22 mouse cellular contexts compared by ENCODE assay signal in genomic region chr10:39029297-39030147, GRCm38 (mm10).
A peak's percentile ranks its signal among the peaks of the same experiment; 100 is the strongest.
DNase-seq lines count a peak whose midpoint lies in the region; ATAC-seq and TF ChIP-seq lines count a peak whose summit lies in the region.
"Had no signal": no experiment of that assay in that cellular context is flagged by ENCODE, and none has a peak within 500 bp of the region (broad histone marks: within the 10 kb centered on the region; RNA-seq: fewer than 3 reads in every experiment).

No protein-coding gene starts in this region.

- no peaks in the 10 kb centered on the region for H3K36me3 ChIP-seq in embryonic facial prominence, embryonic 11.5 days (replicated peaks; ENCODE audit: control insufficient read depth, insufficient read depth, low read depth, low read length)
- H3K36me3 ChIP-seq in limb, embryonic 10.5 days = peaks cover 21% of the 10 kb centered on the region
- H3K36me3 ChIP-seq in liver, embryonic 11.5 days (ENCODE audit: control insufficient read depth, insufficient read depth, low read length) = no peaks in the 10 kb centered on the region
- H3K36me3 ChIP-seq: forebrain, embryonic 12.5 days had no signal

- H3K9me3 ChIP-seq in embryonic facial prominence, embryonic 11.5 days (replicated peaks; ENCODE audit: control insufficient read depth, low read length) = no peaks in the 10 kb centered on the region
- no peaks in the 10 kb centered on the region for H3K9me3 ChIP-seq in limb, embryonic 10.5 days (replicated peaks)
- no peaks in the 10 kb centered on the region for H3K9me3 ChIP-seq in liver, embryonic 11.5 days (ENCODE audit: control insufficient read depth, low read length)
- H3K9me3 ChIP-seq: forebrain, embryonic 12.5 days; heart, embryonic 10.5 days had no signal

- no peak overlapping the region for H3K9ac ChIP-seq in embryonic facial prominence, embryonic 11.5 days (replicated peaks; ENCODE audit: low read length)
- H3K9ac ChIP-seq in liver, embryonic 11.5 days (ENCODE audit: low read depth, low read length) = no peak overlapping the region
- H3K9ac ChIP-seq: forebrain, embryonic 12.5 days had no signal

- peak; percentile 84 for ATAC-seq in frontal cortex, adult (ENCODE audit: low TSS enrichment)
- peak; percentile 68 for ATAC-seq in embryonic facial prominence, embryonic 11.5 days (replicated peaks; ENCODE audit: insufficient number of reproducible peaks, low FRiP score, low TSS enrichment, low read depth)
- ATAC-seq in liver, embryonic 11.5 days (replicated peaks; ENCODE audit: low FRiP score) = no peak
- ATAC-seq: activated CD4-positive, CD25-positive, alpha-beta regulatory T cell, adult 4 months; forebrain, embryonic 16.5 days; hindbrain, embryonic 16.5 days; Patski had no signal

- H3K4me2 ChIP-seq in embryonic facial prominence, embryonic 11.5 days (ENCODE audit: low read depth, low read length) = no peak overlapping the region; the same call in 1 of the 2 replicates
- no peak overlapping the region for H3K4me2 ChIP-seq in liver, embryonic 11.5 days
- H3K4me2 ChIP-seq: forebrain, embryonic 12.5 days had no signal

- intact Hi-C loops in left cerebral cortex, postnatal 4 days (cut with DNase I) = no loop called here
- intact Hi-C loops in left cerebral cortex, adult 2 months (cut with DNase I) = loop anchor here (10.0 kb wide), 1 partner anchor 455 kb away; no protein-coding TSS in a partner anchor

- WGBS in embryonic facial prominence, embryonic 11.5 days = 48% methylated on average over 6 of the region's 6 CpGs
- 70% methylated on average over 6 of the region's 6 CpGs for WGBS in limb, embryonic 10.5 days
- WGBS in liver, embryonic 11.5 days = 70% methylated on average over 6 of the region's 6 CpGs

- no peaks in the 10 kb centered on the region for H3K27me3 ChIP-seq in embryonic facial prominence, embryonic 11.5 days (ENCODE audit: control insufficient read depth, insufficient read depth, low read length)
- H3K27me3 ChIP-seq in limb, embryonic 10.5 days (ENCODE audit: low read depth, poor library complexity, severe bottlenecking) = no peaks in the 10 kb centered on the region
- H3K27me3 ChIP-seq in liver, embryonic 11.5 days (replicated peaks; ENCODE audit: control insufficient read depth, insufficient read depth, low read length) = no peaks in the 10 kb centered on the region
- H3K27me3 ChIP-seq: CH12.LX; forebrain, embryonic 12.5 days; Patski had no signal

- no peak for DNase-seq in frontal cortex, postnatal 10 days (ENCODE audit: low spot score in 2 of 2)
- peak; percentile 13 for DNase-seq in left cerebral cortex, postnatal 4 days
- no peak for DNase-seq in left cerebral cortex, adult 2 months (ENCODE audit: extremely low spot score in 1 of 2, low spot score in 2 of 2)
- no peak for DNase-seq in embryonic facial prominence, embryonic 11.5 days (ENCODE audit: low spot score)
- DNase-seq in limb, embryonic 10.5 days (ENCODE audit: low spot score) = no peak
- no peak for DNase-seq in layer of hippocampus, adult 9-10 months (ENCODE audit: low spot score)
- DNase-seq in liver, embryonic 11.5 days (ENCODE audit: low spot score) = no peak
- DNase-seq: adrenal gland, postnatal 14 days; cerebellum, adult 2 months; cerebellum, postnatal 36 days; gastrocnemius, postnatal 36 days; heart, adult 18-20 months; heart, postnatal 10 days; kidney, adult 11 months had no signal

- H3K4me3 ChIP-seq in left cerebral cortex, adult 2 months = no peak overlapping the region
- no peak overlapping the region for H3K4me3 ChIP-seq in embryonic facial prominence, embryonic 11.5 days (ENCODE audit: low read depth, low read length)
- H3K4me3 ChIP-seq in limb, embryonic 10.5 days = no peak overlapping the region
- no peak overlapping the region for H3K4me3 ChIP-seq in liver, embryonic 11.5 days (ENCODE audit: low read depth, low read length)
- H3K4me3 ChIP-seq: forebrain, embryonic 12.5 days; heart, embryonic 10.5 days had no signal

- H3K27ac ChIP-seq in left cerebral cortex, adult 2 months = no peak overlapping the region
- peak overlapping the region; percentile 20; the same call in 1 of the 2 replicates for H3K27ac ChIP-seq in embryonic facial prominence, embryonic 11.5 days (replicated peaks; ENCODE audit: low read depth, low read length)
- peak overlapping the region; percentile 17; the same call in 1 of the 2 replicates for H3K27ac ChIP-seq in limb, embryonic 10.5 days
- no peak overlapping the region for H3K27ac ChIP-seq in liver, embryonic 11.5 days (ENCODE audit: low read depth, low read length)
- H3K27ac ChIP-seq: forebrain, embryonic 12.5 days; heart, embryonic 10.5 days had no signal

- TF ChIP-seq CTCF in left cerebral cortex, adult 2 months (IDR thresholded peaks at IDR 0.05) = no peak

- peaks cover 4% of the 10 kb centered on the region for H3K4me1 ChIP-seq in embryonic facial prominence, embryonic 11.5 days (ENCODE audit: control insufficient read depth, insufficient read depth, low read length)
- peaks cover 21% of the 10 kb centered on the region for H3K4me1 ChIP-seq in limb, embryonic 10.5 days
- no peaks in the 10 kb centered on the region for H3K4me1 ChIP-seq in liver, embryonic 11.5 days (replicated peaks; ENCODE audit: control insufficient read depth, insufficient read depth, low read length)
- H3K4me1 ChIP-seq: heart, embryonic 10.5 days had no signal

Comparison
In these comparisons a context has a peak if more than half of its experiments do, and no peak if none do; other contexts are left out.
1. H3K27ac ChIP-seq: peak in embryonic facial prominence, embryonic 11.5 days (single experiment) and limb, embryonic 10.5 days (single experiment); none in left cerebral cortex, adult 2 months (single experiment) and liver, embryonic 11.5 days (single experiment).